Mouse (Mus musculus) lung, embryonic 16.5 days (tissue): ENCODE measurements around the gene Igfbp4. TPM values are rescaled to one million over a fixed set of nuclear protein-coding genes. Genes with fewer than 3 reads are reported as not detected.
A peak's percentile ranks its signal among the peaks of the same experiment; 100 is the strongest.

Experiments
- ATAC-seq: fragments of 200-750 bp; cut with Nextera tagmentation; 2 replicates; pipeline ENCODE4 v1.8.0; 2017; ENCODE audit warnings: low read depth, mild to moderate bottlenecking, moderate library complexity
- H3K27ac ChIP-seq: fragments of 300-500 bp; sonication (generic); 2 replicates; pipeline ENCODE4 v1.5.1; 2014; ENCODE audit warnings: mild to moderate bottlenecking, control low read depth, low read length
- H3K27me3 ChIP-seq: fragments of 300-500 bp; sonication (generic); 2 replicates; pipeline ENCODE4 v1.6.1; 2014; ENCODE audit warnings: low read depth, low read length, mixed read lengths; ENCODE audit not compliant: control insufficient read depth, insufficient read depth
- H3K36me3 ChIP-seq: fragments of 300-500 bp; sonication (generic); 2 replicates; pipeline ENCODE4 v1.6.1; 2014; ENCODE audit warnings: low read length; ENCODE audit not compliant: control insufficient read depth, insufficient read depth
- H3K4me1 ChIP-seq: fragments of 300-500 bp; sonication (generic); replicated peaks from 2 replicates; pipeline ENCODE4 v1.6.1; 2014; ENCODE audit warnings: low read length, mixed read lengths; ENCODE audit not compliant: control insufficient read depth, insufficient read depth
- H3K4me2 ChIP-seq: fragments of 300-500 bp; sonication (generic); 2 replicates; pipeline ENCODE4 v1.6.1; 2014; ENCODE audit warnings: low read depth, low read length, control low read depth
- H3K4me3 ChIP-seq: fragments of 300-500 bp; sonication (generic); 2 replicates; pipeline ENCODE4 v1.5.1; 2014; ENCODE audit warnings: mild to moderate bottlenecking, low read length, control low read depth
- H3K9ac ChIP-seq: fragments of 300-500 bp; sonication (generic); 2 replicates; pipeline ENCODE4 v1.6.1; 2014; ENCODE audit warnings: low read length, control low read depth
- H3K9me3 ChIP-seq: fragments of 300-500 bp; sonication (generic); 2 replicates; pipeline ENCODE4 v1.6.1; 2016; ENCODE audit warnings: low read length; ENCODE audit not compliant: control insufficient read depth
- WGBS: fragments of 180-500 bp; shearing (Covaris S2); extraction: QIAGEN DNeasy Blood & Tissue Kit; methylation state at CpG from one replicate; pipeline ENCODE4 v1.1.7; 2014; 5-methylcytosine and 5-hydroxymethylcytosine counted together
- polyA plus RNA-seq: library from polyadenylated mRNA; unstranded; fragments of >200 nt; fragmentation: Nextera tagmentation; extraction: Ambion mirVana; gene quantifications from 2 replicates; pipeline ENCODE4 v1.2.1, GENCODE M21; 2015

Gene Igfbp4
- polyA plus RNA-seq, 1 experiment from 2014 or later, result 498 TPM

- H3K27ac ChIP-seq, result peak overlapping the region; percentile 94
- H3K36me3 ChIP-seq, result no peaks in the 10 kb centered on the region
- WGBS, result under 1% methylated on average over 15 of the region's 15 CpGs
- peaks cover 17% of the 10 kb centered on the region for H3K4me1 ChIP-seq
- peak overlapping the region; percentile 88 for H3K9ac ChIP-seq
- H3K27me3 ChIP-seq, result no peaks in the 10 kb centered on the region
- ATAC-seq, result peak; percentile 75
- no peaks in the 10 kb centered on the region for H3K9me3 ChIP-seq
- H3K4me2 ChIP-seq, result peak overlapping the region; percentile 89
- peak overlapping the region; percentile 72 for H3K4me3 ChIP-seq
These were observed 1.3 kb upstream of the Igfbp4 start for GRCm38 (mm10) chr11:99039782-99040181.

DNA sequence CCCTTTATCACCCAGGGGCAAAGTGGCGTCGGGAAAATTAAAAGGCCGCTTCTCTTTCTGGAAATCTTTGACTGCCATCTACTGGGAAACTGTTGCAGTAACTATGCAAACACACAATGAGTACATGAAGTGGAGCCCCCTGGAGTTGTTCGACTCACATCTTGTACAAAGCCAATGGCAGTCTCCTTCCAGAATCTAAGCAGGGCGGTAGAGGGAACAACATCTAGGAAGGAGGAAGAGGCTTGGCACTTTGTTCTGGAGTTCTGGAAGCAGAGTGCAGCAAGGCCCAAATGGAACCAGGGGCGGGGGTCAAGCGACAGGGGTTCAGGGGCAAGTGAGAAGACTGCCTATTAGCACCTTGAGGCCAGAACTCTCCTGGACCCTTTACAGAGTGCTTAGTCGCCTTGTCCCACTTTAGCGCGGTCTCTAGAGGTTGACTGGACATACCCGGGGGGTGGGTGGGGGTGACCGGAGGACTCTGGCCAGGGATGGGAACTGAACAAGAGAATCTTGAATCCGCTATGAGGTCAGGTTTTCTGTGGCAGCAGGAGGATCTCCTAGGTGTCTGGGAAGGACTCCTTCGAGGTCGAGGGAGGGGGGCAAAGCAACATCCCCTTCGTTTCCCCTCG is 584 bp upstream of the Igfbp4 start:
- Histone ChIP-seq H3K9me3 (no peaks in the 10 kb centered on the region), H3K36me3 (no peaks in the 10 kb centered on the region), H3K27ac (peak overlapping the region; percentile 94), H3K4me2 (peak overlapping the region; percentile 89), H3K9ac (peak overlapping the region; percentile 88), H3K4me3 (peak overlapping the region; percentile 72), H3K4me1 (peaks cover 23% of the 10 kb centered on the region), H3K27me3 (no peaks in the 10 kb centered on the region)
- under 1% methylated on average over 17 of the region's 17 CpGs for WGBS
- peak; percentile 18 for ATAC-seq

DNA sequence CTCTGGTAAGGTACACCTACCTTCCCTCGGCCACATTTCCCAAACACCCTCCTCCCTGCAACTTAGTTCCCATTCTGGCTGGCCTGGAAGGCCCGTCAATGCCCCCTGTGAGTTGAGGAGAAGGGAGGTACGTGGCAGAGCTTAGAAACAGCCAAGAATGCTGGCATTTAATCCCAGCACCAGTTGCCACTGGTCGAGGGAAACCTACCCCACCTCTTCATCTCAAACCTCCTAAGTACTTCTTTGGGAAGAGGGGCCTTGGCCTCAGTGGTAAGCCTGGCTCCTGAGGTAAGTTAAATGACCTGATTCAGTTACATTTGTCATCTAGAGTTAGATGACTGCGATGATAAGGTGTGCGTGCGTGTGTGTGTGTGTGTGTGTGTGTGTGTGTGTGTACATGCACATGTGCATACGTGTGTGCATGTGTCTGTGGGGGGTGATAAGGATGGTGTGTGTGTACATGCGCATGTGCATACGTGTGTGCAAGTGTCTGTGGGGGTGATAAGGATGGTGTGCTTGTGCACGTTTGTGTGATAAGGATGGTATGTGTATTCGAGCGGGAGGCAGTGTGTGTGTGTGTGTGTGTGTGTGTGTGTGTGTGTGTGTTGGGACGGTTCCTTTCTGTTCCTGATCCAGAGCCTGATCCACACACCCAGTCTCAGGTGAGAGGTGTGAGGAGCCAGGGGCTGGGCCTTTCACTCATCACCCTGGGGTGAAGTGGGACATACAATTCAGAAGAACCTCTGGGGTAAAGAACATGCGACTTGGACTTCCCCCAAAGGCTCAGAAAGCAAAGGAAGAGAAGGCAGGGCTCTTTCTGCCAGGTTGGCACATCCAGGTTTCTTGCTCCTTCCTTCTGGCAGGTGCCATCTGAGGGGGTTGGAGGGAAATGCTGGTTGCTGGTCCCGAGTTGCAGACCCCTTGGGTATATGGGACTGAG is 1.1 kb downstream of the Igfbp4 start:
- no peak for ATAC-seq
- H3K4me2 ChIP-seq, result peak overlapping the region; percentile 89
- peak overlapping the region; percentile 72 for H3K4me3 ChIP-seq
- WGBS, result 25% methylated on average over 16 of the region's 16 CpGs
- H3K9ac ChIP-seq, result peak overlapping the region; percentile 88
- peak overlapping the region; percentile 94 for H3K27ac ChIP-seq
- no peaks in the 10 kb centered on the region for H3K9me3 ChIP-seq
- no peaks in the 10 kb centered on the region for H3K36me3 ChIP-seq
- H3K4me1 ChIP-seq, result peaks cover 38% of the 10 kb centered on the region
- no peaks in the 10 kb centered on the region for H3K27me3 ChIP-seq

- Histone ChIP-seq H3K9ac (peak overlapping the region; percentile 88), H3K9me3 (no peaks in the 10 kb centered on the region), H3K27ac (peak overlapping the region; percentile 94), H3K4me3 (peak overlapping the region; percentile 72), H3K4me2 (peak overlapping the region; percentile 89), H3K4me1 (peaks cover 40% of the 10 kb centered on the region), H3K36me3 (no peaks in the 10 kb centered on the region), H3K27me3 (no peaks in the 10 kb centered on the region)
- 32% methylated on average over 12 of the region's 12 CpGs for WGBS
- ATAC-seq, result no peak
These were observed 1.9 kb downstream of the Igfbp4 start for GRCm38 (mm10) chr11:99042834-99043431.

DNA sequence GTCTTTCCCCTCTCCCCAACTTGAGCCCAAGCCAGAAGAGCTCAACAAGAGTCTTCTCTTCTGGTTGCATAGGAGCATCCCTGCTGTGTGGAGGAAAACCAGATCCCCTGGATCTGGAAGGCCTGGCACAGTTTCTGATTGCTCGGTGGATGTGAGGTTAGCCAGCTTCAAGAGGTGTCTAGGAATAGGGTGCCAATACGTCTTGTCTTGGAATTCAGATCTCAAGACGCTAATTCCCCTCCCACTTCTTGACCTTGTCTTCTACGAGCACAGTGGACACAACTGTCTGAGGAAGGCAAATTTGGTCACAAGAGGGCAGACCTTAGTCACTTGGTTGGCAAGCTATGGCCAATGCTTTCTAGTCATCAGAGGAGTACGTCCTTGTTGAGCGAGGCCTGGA is 2.6 kb downstream of the Igfbp4 start:
- H3K4me2 ChIP-seq, result peak overlapping the region; percentile 29
- H3K36me3 ChIP-seq, result no peaks in the 10 kb centered on the region; the same call in 1 of the 2 replicates
- H3K9me3 ChIP-seq, result no peaks in the 10 kb centered on the region
- H3K4me1 ChIP-seq, result peaks cover 40% of the 10 kb centered on the region
- 50% methylated on average over 6 of the region's 6 CpGs for WGBS
- H3K27ac ChIP-seq, result no peak overlapping the region
- ATAC-seq, result no peak
- no peak overlapping the region for H3K9ac ChIP-seq
- H3K27me3 ChIP-seq, result no peaks in the 10 kb centered on the region
- no peak overlapping the region for H3K4me3 ChIP-seq

DNA sequence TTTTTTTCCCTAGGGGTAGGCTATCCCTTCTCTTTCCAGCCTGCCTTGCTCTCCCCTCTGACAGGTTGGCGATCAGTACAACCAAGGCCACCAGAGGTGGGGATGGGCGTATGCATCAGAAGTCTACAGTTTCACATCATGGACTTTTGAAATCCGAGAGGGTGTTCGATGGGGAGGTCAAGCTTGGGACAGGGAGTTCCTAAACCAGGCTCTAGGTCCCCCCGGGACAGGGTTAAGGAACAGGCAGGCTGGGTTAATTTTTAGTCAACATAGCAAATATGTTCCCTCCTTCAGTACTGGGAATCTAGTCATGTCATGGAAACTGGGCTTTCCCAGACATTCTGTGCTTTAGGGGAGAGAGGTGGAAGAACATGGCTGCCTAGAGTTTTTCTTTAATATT is 3.3 kb downstream of the Igfbp4 start:
- Histone ChIP-seq H3K4me1 (peaks cover 40% of the 10 kb centered on the region), H3K27me3 (no peaks in the 10 kb centered on the region), H3K9me3 (no peaks in the 10 kb centered on the region), H3K4me2 (peak overlapping the region; percentile 29; the same call in 1 of the 2 replicates), H3K9ac (no peak overlapping the region), H3K27ac (no peak overlapping the region), H3K4me3 (no peak overlapping the region), H3K36me3 (peaks cover 3% of the 10 kb centered on the region; the same call in 1 of the 2 replicates)
- WGBS, result 53% methylated on average over 5 of the region's 5 CpGs
- ATAC-seq, result no peak

DNA sequence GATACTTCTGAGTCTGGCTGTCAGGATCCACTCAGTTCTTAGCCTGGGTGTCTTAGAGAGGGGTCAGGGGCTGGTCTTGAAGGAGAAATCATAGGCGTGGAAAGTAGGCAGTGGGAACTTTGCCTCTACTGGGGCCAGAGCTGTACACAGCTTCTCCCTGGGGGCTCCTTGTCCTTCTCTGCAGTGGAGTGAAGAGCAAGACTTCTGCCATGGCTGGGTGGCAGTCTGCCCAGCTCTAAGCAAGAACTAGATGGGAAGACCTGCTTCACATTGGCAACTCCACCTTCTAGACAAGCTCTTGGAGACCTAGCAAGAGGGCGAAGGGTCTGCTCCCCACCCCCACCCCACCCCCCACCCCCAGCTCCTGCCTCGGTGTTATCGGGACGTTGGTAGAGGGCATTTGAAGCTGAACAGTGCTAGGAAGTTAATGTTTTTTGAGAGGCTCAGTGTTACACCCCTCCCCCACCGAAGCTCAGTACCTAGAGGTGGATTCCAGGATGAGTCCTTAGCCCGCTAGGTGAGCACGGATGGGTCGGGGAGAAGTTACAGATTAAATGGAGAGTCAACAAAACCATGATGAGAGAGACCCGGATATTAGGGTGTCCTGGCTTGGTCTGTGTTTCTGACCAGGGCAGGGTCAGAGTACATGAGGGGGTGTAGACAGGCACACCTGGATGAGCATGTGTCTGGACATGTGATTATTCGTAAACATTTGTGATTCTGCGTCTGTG is 4.3 kb downstream of the Igfbp4 start:
- Histone ChIP-seq H3K36me3 (peaks cover 6% of the 10 kb centered on the region; the same call in 1 of the 2 replicates), H3K4me2 (no peak overlapping the region), H3K27ac (no peak overlapping the region), H3K4me1 (peaks cover 39% of the 10 kb centered on the region), H3K27me3 (no peaks in the 10 kb centered on the region), H3K9ac (no peak overlapping the region), H3K9me3 (no peaks in the 10 kb centered on the region), H3K4me3 (no peak overlapping the region)
- ATAC-seq, result no peak
- WGBS, result 57% methylated on average over 12 of the region's 12 CpGs

DNA sequence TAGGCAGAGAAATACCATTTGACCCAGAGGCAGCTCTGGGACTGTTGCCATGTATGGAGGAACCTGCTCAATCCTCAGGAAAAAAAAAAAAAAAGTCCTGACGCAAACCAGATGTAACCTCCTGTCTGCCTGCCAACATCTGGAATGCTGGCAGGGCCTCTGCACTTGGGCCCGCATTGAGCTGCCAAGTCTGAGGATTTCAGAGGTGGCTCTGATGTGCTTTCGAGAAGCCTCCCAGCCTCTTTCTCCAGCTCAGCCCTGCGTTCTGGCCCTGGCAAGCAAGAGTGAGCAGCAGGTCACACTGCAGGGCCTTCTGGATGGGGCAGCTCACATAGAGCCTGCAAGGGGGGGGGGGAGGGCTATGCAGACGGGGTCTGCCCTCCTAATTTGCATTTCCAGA is 6.1 kb downstream of the Igfbp4 start:
- H3K4me2 ChIP-seq, result no peak overlapping the region
- H3K27ac ChIP-seq, result peak overlapping the region; percentile 30; the same call in 1 of the 2 replicates
- H3K4me1 ChIP-seq, result peaks cover 36% of the 10 kb centered on the region
- no peak overlapping the region for H3K4me3 ChIP-seq
- WGBS, result 35% methylated on average over 5 of the region's 5 CpGs
- H3K9ac ChIP-seq, result no peak overlapping the region
- H3K36me3 ChIP-seq, result peaks cover 15% of the 10 kb centered on the region
- no peaks in the 10 kb centered on the region for H3K27me3 ChIP-seq
- no peaks in the 10 kb centered on the region for H3K9me3 ChIP-seq
- ATAC-seq, result peak; percentile 91
